Mouse (Mus musculus): ENCODE results near the gene Gm20683. TPM values are rescaled to one million over a fixed set of nuclear protein-coding genes. Genes with fewer than 3 reads are reported as not detected.
"Not testable (repeated sequence)": the region's sequence is repeated elsewhere in the genome, so short reads cannot be mapped to it uniquely, and the experiment has no call there.

Gm20683 gene
- polyA plus RNA-seq, 3 experiments from 2014 or later = 0.26 to 1.1 (median 0.67) TPM

- no peak for ATAC-seq
Observed at GRCm38 (mm10) chr17:25873405-25874147, 32.0 kb upstream of the Gm20683 start.

- no peak for ATAC-seq
Observed at GRCm38 (mm10) chr17:25872676-25873075, 31.1 kb upstream of the Gm20683 start.

- not testable (repeated sequence) for ATAC-seq
Observed at GRCm38 (mm10) chr17:25871566-25871965, 30.0 kb upstream of the Gm20683 start.

- ATAC-seq = no peak
Observed at GRCm38 (mm10) chr17:25869954-25870353, 28.4 kb upstream of the Gm20683 start.

GRCm38 (mm10) chr17:25869498-25869897, 27.9 kb upstream of the Gm20683 start:
- no peak for ATAC-seq

- peak; percentile 81 for ATAC-seq
Observed at GRCm38 (mm10) chr17:25868601-25869191, 27.1 kb upstream of the Gm20683 start, which contains the start of gene Mcrip2. Mcrip2 (minus strand) TSS chr17:25868764.

- no peak for ATAC-seq
Observed at GRCm38 (mm10) chr17:25867836-25868600, 26.5 kb upstream of the Gm20683 start.

GRCm38 (mm10) chr17:25867509-25867835, 25.9 kb upstream of the Gm20683 start:
- peak; percentile 28 for ATAC-seq

- no peak for ATAC-seq
Observed at GRCm38 (mm10) chr17:25866172-25866571, 24.6 kb upstream of the Gm20683 start.

- ATAC-seq = no peak
Observed at GRCm38 (mm10) chr17:25865288-25865687, 23.7 kb upstream of the Gm20683 start.

- ATAC-seq = no peak
Observed at GRCm38 (mm10) chr17:25864311-25864710, 22.7 kb upstream of the Gm20683 start.

GRCm38 (mm10) chr17:25863681-25864080, 22.1 kb upstream of the Gm20683 start:
- no peak for ATAC-seq

GRCm38 (mm10) chr17:25861704-25862612, 20.4 kb upstream of the Gm20683 start:
- ATAC-seq = no peak

- ATAC-seq = peak; percentile 100
Observed at GRCm38 (mm10) chr17:25860832-25861703, 19.5 kb upstream of the Gm20683 start, which contains the start of gene Wdr90. Wdr90 (minus strand) TSS chr17:25861501.

GRCm38 (mm10) chr17:25860229-25860628, 18.7 kb upstream of the Gm20683 start:
- ATAC-seq = no peak

- peak; percentile 100 for ATAC-seq
Observed at GRCm38 (mm10) chr17:25844396-25844901, 2.9 kb upstream of the Gm20683 start, which contains the start of gene Rhot2. Rhot2 (minus strand) TSS chr17:25844851.

- peak; percentile 5 for ATAC-seq
Observed at GRCm38 (mm10) chr17:25843636-25844395, 2.3 kb upstream of the Gm20683 start.

GRCm38 (mm10) chr17:25843122-25843521, 1.6 kb upstream of the Gm20683 start:
- no peak for ATAC-seq

GRCm38 (mm10) chr17:25842509-25842908, 946 bp upstream of the Gm20683 start:
- ATAC-seq = no peak

GRCm38 (mm10) chr17:25840519-25840918, 1.0 kb downstream of the Gm20683 start:
- no peak for ATAC-seq

All from inflammation-experienced regulatory T-cells, adult 6 months (primary cell).